Mouse (Mus musculus) limb, embryonic 11.5 days (tissue): ENCODE measurements at regions not wholly inside any gene's neighbourhood (a gene's known extent, or its start where the extent isn't known, plus 50 kb on each side); places are given as distances from the start of the nearest gene placed in this dataset.

Source experiments
- ATAC-seq: fragments of 200-750 bp; cut with Nextera tagmentation; 2 replicates; pipeline ENCODE4 v1.8.0; 2017; ENCODE audit warnings: low read depth; ENCODE audit not compliant: insufficient number of reproducible peaks, low FRiP score, low TSS enrichment
- DNase-seq: peaks from one replicate; pipeline ENCODE4 v3.0.0-alpha.2; 2015; ENCODE audit warnings: low spot score
- H3K27ac ChIP-seq: fragments of 300-500 bp; sonication (generic); replicated peaks from 2 replicates; pipeline ENCODE4 v1.5.1; 2014; ENCODE audit warnings: low read depth, mild to moderate bottlenecking, low read length
- H3K27me3 ChIP-seq: fragments of 300-500 bp; sonication (generic); 2 replicates; pipeline ENCODE4 v1.6.1; 2014; ENCODE audit warnings: mild to moderate bottlenecking, low read length, mixed read lengths; ENCODE audit not compliant: control insufficient read depth, insufficient read depth
- H3K36me3 ChIP-seq: fragments of 300-500 bp; sonication (generic); 2 replicates; pipeline ENCODE4 v1.6.1; 2014; ENCODE audit warnings: mild to moderate bottlenecking, low read length, moderate library complexity, mixed read lengths; ENCODE audit not compliant: control insufficient read depth, insufficient read depth
- H3K4me1 ChIP-seq: fragments of 300-500 bp; sonication (generic); 2 replicates; pipeline ENCODE4 v1.6.1; 2014; ENCODE audit warnings: low read length, mixed read lengths; ENCODE audit not compliant: control insufficient read depth, insufficient read depth
- H3K4me2 ChIP-seq: fragments of 300-500 bp; sonication (generic); 2 replicates; pipeline ENCODE4 v1.6.1; 2014; ENCODE audit warnings: low read depth, mild to moderate bottlenecking, moderate library complexity; ENCODE audit not compliant: severe bottlenecking
- H3K4me3 ChIP-seq: fragments of 300-500 bp; sonication (generic); 2 replicates; pipeline ENCODE4 v1.5.1; 2014; ENCODE audit warnings: low read depth, low read length
- H3K9ac ChIP-seq: fragments of 300-500 bp; sonication (generic); 2 replicates; pipeline ENCODE4 v1.6.1; 2014; ENCODE audit warnings: mild to moderate bottlenecking, low read length
- H3K9me3 ChIP-seq: fragments of 300-500 bp; sonication (generic); 2 replicates; pipeline ENCODE4 v1.6.1; 2016; ENCODE audit warnings: low read length; ENCODE audit not compliant: control insufficient read depth
- WGBS: fragments of 180-500 bp; shearing (Covaris S2); extraction: QIAGEN DNeasy Blood & Tissue Kit; methylation state at CpG from one replicate; pipeline ENCODE4 v1.1.7; 2014; 5-methylcytosine and 5-hydroxymethylcytosine counted together

DNA sequence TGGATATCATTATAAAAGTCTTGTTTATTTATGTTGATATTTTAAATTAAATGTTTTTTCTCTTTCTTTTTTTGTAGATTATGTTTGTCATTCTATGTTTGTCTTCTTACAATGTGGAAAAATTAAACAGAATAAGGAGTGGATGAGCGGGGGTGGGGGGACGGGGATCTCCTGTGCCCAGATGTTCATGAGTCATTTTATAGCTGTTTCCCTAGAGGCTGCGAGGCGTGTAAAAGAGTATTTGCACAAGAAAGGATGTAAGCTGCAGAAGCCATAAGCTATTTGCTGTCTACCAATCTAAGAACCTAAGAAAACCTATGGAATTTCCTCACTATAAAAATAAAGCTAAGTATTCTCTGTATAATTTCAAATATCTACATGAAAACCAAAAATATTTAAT, 446.9 kb upstream of the Cwc22 start:
- Histone ChIP-seq H3K4me2 (no peak overlapping the region), H3K36me3 (no peaks in the 10 kb centered on the region), H3K9me3 (no peaks in the 10 kb centered on the region), H3K27ac (no peak overlapping the region), H3K9ac (no peak overlapping the region), H3K4me3 (no peak overlapping the region), H3K27me3 (no peaks in the 10 kb centered on the region), H3K4me1 (no peaks in the 10 kb centered on the region)
- no peak for ATAC-seq
- WGBS = 49% methylated on average over 4 of the region's 4 CpGs
- DNase-seq = no peak

DNA sequence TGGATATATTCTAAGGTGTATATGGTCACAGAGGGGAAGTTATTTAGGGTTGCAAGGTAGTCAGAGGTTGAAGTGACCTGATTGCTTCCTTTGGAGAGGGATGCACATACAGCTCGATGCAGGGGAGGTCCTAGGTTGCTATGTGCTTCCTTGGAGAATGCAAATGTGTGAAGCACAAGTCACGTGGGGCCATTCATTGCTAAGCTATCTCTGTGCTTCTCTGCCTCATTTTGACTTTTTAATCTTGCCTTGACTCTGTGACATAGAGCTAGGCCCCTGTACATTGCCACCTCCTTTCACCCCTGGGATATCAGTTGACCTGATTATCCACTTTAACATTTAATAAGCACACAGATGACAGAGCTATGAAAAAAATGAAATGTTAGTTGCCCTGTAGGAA, 446.2 kb upstream of the Cwc22 start:
- Histone ChIP-seq H3K27me3 (no peaks in the 10 kb centered on the region), H3K4me1 (no peaks in the 10 kb centered on the region), H3K4me2 (no peak overlapping the region), H3K27ac (no peak overlapping the region), H3K4me3 (no peak overlapping the region), H3K9me3 (no peaks in the 10 kb centered on the region), H3K36me3 (no peaks in the 10 kb centered on the region), H3K9ac (no peak overlapping the region)
- 81% methylated on average over 2 of the region's 2 CpGs for WGBS
- DNase-seq (no peak), ATAC-seq (no peak)

DNA sequence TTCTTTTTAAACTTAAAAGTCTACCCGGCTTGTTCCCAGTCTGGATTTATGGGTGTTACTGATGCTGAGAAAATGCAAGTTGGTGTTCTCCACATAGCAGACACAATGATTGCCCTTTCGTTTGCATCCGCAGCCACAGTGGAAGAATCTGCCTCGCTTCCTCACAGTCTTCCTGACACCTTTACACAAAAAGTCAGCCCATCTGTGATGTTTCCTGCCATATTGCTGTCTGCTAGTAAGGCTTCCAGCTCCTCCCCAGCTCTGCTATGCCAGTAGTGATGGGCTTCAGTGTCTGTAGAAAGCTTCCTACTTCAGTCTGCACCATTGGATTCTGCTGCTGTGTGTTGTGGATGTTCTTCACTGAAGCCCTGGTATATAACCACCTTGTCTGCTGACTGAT, 441.8 kb upstream of the Cwc22 start:
- no peak overlapping the region for H3K4me3 ChIP-seq
- H3K4me2 ChIP-seq = no peak overlapping the region
- H3K9me3 ChIP-seq = no peaks in the 10 kb centered on the region
- H3K4me1 ChIP-seq = no peaks in the 10 kb centered on the region
- no peak overlapping the region for H3K9ac ChIP-seq
- no peak overlapping the region for H3K27ac ChIP-seq
- ATAC-seq = no peak
- WGBS = 73% methylated on average over 4 of the region's 4 CpGs
- DNase-seq = no peak
- no peaks in the 10 kb centered on the region for H3K36me3 ChIP-seq
- no peaks in the 10 kb centered on the region for H3K27me3 ChIP-seq

DNA sequence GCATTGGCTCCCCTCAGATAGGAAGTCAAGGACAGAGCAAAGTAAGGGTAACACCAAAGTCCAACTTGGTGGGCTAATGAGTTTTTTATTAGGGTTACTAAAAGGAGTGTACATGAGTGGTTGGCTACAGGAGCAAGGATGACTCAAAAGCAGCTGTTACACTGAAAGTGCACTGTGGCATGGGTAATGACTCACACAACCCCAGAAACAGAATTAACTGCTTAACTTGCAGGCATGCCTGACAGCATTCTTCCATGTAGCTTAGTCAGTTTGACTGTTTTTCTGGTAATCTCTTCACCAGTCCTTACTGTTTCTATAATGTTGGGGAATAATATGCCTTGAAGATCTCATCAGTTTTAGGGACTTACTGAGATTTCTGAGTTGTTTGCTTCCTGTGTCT, 435.1 kb upstream of the Cwc22 start:
- H3K4me2 ChIP-seq = no peak overlapping the region
- no peaks in the 10 kb centered on the region for H3K36me3 ChIP-seq
- no peak overlapping the region for H3K27ac ChIP-seq
- no peaks in the 10 kb centered on the region for H3K4me1 ChIP-seq
- DNase-seq = no peak
- no peaks in the 10 kb centered on the region for H3K27me3 ChIP-seq
- H3K9ac ChIP-seq = no peak overlapping the region
- no peaks in the 10 kb centered on the region for H3K9me3 ChIP-seq
- ATAC-seq = no peak
- H3K4me3 ChIP-seq = no peak overlapping the region

DNA sequence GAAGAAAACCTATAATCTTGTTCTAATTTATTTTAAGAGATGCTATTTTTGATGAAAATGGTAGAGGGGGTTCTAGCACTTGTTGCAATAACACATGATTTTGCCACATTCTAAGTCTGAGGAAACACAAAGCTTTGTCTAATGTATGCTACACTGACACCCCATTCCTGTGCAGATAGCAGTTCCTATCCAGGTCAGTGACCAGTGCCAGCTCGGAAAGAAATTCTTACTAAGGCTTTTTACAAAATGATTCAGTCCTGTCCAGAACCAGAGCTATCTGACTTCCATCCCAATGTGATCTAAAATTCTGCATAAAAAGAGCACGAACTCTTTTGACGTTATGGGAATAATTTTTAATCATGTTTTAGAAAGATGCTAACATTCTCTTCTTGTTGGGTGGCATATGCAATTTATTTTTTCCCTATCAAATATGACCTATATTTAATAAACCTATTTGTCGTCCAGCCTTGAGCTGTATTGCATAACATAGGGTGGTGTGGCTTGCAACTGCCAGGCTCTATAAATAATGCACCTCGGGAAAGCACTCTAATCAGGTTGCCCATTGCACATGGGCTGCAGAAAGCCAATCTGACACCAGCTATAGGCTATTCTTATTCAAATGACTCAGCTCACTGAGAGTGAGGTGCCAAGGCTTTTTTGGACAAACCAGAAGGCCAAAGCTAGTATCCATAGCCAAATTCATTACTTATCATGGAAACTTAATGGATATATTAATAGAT, 385.7 kb upstream of the Cwc22 start:
- no peak overlapping the region for H3K9ac ChIP-seq
- H3K4me3 ChIP-seq = no peak overlapping the region
- H3K27me3 ChIP-seq = no peaks in the 10 kb centered on the region
- no peak overlapping the region for H3K27ac ChIP-seq
- no peak for ATAC-seq
- H3K9me3 ChIP-seq = no peaks in the 10 kb centered on the region
- no peak for DNase-seq
- H3K36me3 ChIP-seq = no peaks in the 10 kb centered on the region
- no peaks in the 10 kb centered on the region for H3K4me1 ChIP-seq
- no peak overlapping the region for H3K4me2 ChIP-seq
- WGBS = 82% methylated on average over 5 of the region's 5 CpGs

DNA sequence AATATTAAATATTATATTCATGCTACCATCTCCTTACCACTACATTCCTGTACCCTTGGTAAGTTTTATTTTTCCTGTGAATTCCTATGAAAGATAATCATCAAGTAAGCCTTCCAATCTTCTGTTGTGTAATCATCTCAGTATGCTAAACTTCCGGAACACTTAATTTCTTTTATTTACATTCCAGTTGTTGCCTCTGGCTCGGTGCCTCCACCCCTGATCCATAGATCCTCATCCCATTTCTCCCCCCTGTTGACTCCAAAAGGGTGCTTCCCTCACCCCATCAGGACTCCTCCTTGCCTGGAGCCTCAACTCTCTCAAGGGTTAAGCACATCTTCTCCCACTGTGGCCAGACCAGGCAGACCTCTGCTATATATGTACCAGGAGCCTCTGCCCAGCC, 379.9 kb upstream of the Cwc22 start:
- 89% methylated on average over 2 of the region's 2 CpGs for WGBS

DNA sequence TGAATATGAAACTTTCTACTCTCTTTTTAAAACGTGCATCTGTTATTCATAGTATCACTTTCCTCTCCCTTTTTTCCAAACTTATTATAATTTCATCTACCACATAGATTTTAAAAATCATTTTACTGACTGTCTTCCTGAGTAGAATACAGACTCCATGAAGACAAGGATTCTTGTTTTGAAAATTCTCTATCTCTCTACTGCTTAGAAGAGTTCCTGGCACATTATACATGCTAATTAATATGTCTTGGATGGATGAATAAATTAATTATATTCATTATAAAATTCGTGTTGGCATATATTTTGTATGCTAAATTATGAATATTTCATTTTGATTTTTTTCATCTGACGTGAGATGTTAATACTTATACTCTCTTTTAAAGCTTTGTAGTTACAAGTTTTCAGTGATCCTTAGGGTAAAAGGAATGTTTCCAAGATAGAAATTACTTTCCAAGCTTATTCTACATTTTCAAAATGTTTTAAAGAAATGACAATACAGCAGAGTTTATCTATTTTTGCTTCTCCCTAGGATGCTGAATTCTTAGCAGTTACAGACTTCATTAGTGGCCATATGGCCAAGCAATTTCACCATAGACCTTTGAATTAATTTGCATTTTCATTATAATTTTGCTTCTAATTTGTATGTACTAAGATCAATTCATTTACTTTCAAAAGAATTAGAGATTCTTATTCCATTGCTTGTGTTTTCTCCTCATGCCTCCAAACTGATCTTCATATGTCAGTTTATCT, 376.2 kb upstream of the Cwc22 start:
- WGBS = 67% methylated on average over 3 of the region's 3 CpGs

More for the DNA sequence above, 379.9 kb upstream of the Cwc22 start:
- Histone ChIP-seq H3K27ac (no peak overlapping the region), H3K9me3 (no peaks in the 10 kb centered on the region), H3K9ac (no peak overlapping the region), H3K36me3 (no peaks in the 10 kb centered on the region), H3K27me3 (no peaks in the 10 kb centered on the region), H3K4me3 (no peak overlapping the region), H3K4me1 (no peaks in the 10 kb centered on the region), H3K4me2 (no peak overlapping the region)
- DNase-seq = no peak
- no peak for ATAC-seq

DNA sequence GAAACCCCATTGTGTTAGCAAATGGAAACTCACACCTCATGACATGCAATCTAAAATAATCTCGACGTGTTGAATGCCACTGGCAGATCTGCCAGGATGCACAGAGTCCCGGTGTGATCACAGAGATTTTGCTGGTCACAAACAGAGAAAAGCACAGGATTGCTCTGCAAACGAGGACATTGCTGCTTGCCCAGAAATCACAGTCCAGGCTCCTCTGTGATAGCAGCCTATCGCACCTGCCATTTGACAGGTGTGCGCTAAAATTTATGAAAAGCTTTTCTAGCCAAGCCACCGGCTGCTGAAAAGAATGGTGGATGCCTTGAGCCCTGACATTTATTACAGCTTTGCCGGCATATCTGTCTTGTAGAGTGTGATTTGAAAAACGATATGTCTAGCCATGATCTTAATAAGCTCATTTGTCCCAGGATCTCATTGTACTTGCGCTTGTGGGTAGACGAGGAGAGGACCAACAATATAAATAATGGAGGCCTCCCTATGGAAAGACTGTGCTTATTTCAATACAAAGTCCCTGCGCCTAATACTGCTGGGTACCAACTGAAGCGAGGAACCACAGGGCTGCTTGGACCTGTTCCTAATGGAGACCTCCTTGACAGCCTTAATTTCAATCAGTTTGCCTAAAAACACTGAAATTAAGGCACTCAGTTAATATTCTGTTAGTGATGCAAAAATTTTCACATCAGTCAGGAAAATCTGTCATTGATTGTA, 365.8 kb upstream of the Cwc22 start:
- H3K36me3 ChIP-seq = no peaks in the 10 kb centered on the region
- H3K9ac ChIP-seq = no peak overlapping the region
- H3K4me3 ChIP-seq = no peak overlapping the region
- ATAC-seq = no peak
- H3K27ac ChIP-seq = no peak overlapping the region
- no peaks in the 10 kb centered on the region for H3K9me3 ChIP-seq
- no peaks in the 10 kb centered on the region for H3K27me3 ChIP-seq
- H3K4me2 ChIP-seq = no peak overlapping the region
- H3K4me1 ChIP-seq = no peaks in the 10 kb centered on the region
- WGBS = 83% methylated on average over 13 of the region's 13 CpGs
- no peak for DNase-seq

More for the DNA sequence above, 376.2 kb upstream of the Cwc22 start:
- Histone ChIP-seq H3K36me3 (no peaks in the 10 kb centered on the region), H3K9ac (no peak overlapping the region), H3K9me3 (no peaks in the 10 kb centered on the region), H3K4me3 (no peak overlapping the region), H3K4me2 (no peak overlapping the region), H3K27me3 (no peaks in the 10 kb centered on the region), H3K27ac (no peak overlapping the region), H3K4me1 (no peaks in the 10 kb centered on the region)
- no peak for ATAC-seq
- no peak for DNase-seq
